Mouse (Mus musculus): ENCODE results near the gene Epo. TPM values are rescaled to one million over a fixed set of nuclear protein-coding genes. Genes with fewer than 3 reads are reported as not detected.

Epo gene
- polyA plus RNA-seq, 1 experiment = not detected

DNA sequence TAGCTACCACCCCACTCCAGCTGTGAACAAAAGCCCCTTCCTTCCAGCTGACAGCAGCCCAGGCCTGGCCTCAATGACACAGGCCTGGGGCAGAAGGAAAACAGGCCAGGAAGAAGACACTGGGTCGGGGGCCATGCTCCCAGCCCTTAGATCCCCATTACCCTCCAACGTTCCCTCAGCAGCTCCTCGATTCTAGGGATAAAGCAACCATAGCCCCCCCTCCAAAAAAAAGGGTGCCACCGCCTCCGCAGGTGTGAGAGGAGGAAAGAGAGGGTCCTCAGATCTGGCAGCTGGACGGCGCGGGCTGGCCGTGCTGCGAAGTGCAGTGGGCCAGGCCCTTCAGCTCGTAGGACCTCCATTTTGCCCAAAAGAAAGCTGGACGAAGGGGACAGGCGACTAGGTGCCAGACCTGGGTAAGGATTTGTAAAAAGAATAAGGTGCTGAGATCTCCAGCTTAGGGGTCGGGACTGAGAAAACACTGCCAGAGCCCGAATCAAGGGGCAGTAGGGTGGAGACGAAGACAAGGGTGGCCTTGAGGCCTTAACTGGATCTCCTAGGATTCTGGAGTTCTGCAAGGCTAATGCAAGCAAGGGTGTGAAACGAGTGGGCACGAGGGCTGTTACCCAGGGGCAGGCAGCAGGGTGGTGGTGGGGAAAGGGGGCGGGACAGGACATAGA is 773 bp downstream of the Epo start:
- peak overlapping the region; percentile 96 for H3K27ac ChIP-seq (ENCODE audit: insufficient read depth, low read length)
- 1% methylated on average over 19 of the region's 19 CpGs for WGBS

DNA sequence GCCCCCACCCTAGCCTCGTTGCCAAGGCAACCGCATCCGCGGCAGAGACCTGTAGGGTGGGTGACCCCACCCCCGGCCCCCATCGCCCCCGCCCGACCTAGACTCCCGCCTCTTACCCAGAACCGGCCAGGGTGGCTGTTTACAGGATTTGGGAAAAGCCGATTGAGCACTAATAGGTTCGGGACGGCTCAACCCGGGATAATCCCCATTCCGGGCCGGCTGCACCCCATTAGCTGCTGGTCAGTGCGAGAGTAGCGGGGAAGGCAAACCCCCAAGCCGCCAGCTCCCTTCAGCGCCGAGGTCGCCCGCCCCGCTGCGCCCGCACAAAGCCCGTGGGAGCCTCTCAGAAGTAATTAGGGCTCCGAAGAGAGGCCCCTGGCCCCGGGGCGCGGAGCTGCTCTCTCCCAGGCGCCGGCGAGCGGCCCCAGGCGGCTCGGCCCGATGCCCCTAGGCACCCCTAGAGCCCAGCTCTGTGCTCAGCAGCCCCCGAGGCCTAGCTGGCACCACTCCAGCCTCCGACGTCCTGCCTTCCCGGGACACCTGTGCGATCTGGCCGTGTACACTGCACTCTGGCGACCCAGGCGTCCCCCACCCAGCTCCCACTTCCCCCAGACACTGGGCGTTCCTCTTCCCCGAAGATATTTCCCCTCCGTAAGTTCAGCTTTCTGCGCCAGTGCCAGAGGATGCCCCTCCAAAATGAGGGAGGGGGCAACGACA is 1.5 kb downstream of the Epo start:
- no peak for TF ChIP-seq POLR2A (IDR thresholded peaks at IDR 0.05; ENCODE audit: low read depth, low read length)
- no peak for TF ChIP-seq CTCF (IDR thresholded peaks at IDR 0.05; ENCODE audit: extremely low read depth, insufficient read depth, insufficient read length, insufficient replicate concordance)
- Histone ChIP-seq H3K4me3 (ENCODE audit: extremely low read depth, insufficient read depth, insufficient read length) (peak overlapping the region; percentile 86), H3K36me3 (ENCODE audit: control insufficient read depth, insufficient read depth, low read length) (peaks cover 32% of the 10 kb centered on the region), H3K4me1 (ENCODE audit: control insufficient read depth, insufficient read depth, insufficient read length) (peaks cover 7% of the 10 kb centered on the region; the same call in 1 of the 2 replicates), H3K27me3 (ENCODE audit: control insufficient read depth, insufficient read depth, low read length) (no peaks in the 10 kb centered on the region), H3K27ac (ENCODE audit: insufficient read depth, low read length) (peak overlapping the region; percentile 96)
- peak in 1 of 2 experiments; percentile 47 for DNase-seq (ENCODE audit: low read depth in 1 of 2, low spot score in 2 of 2)
- 1% methylated on average over 51 of the region's 51 CpGs for WGBS

More for the DNA sequence above, 773 bp downstream of the Epo start:
- H3K4me1 ChIP-seq (ENCODE audit: control insufficient read depth, insufficient read depth, insufficient read length) = peaks cover 7% of the 10 kb centered on the region; the same call in 1 of the 2 replicates
- no peak for TF ChIP-seq CTCF (IDR thresholded peaks at IDR 0.05; ENCODE audit: extremely low read depth, insufficient read depth, insufficient read length, insufficient replicate concordance)
- TF ChIP-seq POLR2A (IDR thresholded peaks at IDR 0.05; ENCODE audit: low read depth, low read length) = no peak
- H3K4me3 ChIP-seq (ENCODE audit: extremely low read depth, insufficient read depth, insufficient read length) = peak overlapping the region; percentile 86
- H3K27me3 ChIP-seq (ENCODE audit: control insufficient read depth, insufficient read depth, low read length) = no peaks in the 10 kb centered on the region
- DNase-seq (ENCODE audit: low read depth in 1 of 2, low spot score in 2 of 2) = no peak
- H3K36me3 ChIP-seq (ENCODE audit: control insufficient read depth, insufficient read depth, low read length) = peaks cover 28% of the 10 kb centered on the region

DNA sequence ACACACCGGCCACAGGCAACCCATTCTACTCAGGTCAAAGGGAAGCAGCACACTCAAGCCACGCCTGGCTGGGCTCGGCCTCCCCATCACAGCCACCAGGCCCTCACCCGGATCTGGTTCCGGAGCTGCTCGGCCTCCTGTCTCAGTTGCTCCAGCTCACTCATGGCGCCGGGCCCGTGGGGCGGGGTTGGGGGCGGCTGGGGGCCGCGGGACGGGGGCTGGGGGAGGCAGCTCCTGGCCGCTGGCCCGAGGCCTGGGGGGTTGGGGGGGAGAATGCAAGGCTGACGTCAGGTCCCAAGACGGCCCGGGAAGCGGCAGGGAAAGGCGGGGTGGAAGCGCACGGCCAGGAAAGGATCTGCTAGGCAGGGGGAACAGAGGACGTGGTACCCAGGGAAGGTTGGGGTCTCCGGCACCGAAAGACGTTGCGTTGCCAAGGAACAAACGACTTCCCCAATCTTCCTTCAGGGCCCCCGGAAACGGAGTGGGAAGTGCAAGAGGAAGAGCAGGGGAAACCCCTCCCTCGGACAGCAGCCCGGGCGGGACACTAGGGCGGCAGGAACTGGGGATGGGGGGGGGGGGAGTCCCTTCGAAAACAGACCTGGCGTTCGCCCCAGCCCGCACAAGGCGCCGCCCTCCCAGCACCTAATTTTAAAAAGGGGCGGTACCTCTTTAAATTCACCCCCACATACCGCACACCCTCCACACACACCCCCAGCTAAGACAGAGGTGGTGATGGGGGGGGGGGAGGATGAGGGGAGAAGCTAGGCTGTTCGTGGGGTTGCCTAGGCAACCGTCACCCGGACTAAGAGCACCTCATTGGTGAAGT is 2.2 kb downstream of the Epo start:
- H3K27ac ChIP-seq (ENCODE audit: insufficient read depth, low read length) = peak overlapping the region; percentile 96
- TF ChIP-seq POLR2A (IDR thresholded peaks at IDR 0.05; ENCODE audit: low read depth, low read length) (no peak; the same call in 1 of the 2 replicates), CTCF (IDR thresholded peaks at IDR 0.05; ENCODE audit: extremely low read depth, insufficient read depth, insufficient read length, insufficient replicate concordance) (no peak)

DNA sequence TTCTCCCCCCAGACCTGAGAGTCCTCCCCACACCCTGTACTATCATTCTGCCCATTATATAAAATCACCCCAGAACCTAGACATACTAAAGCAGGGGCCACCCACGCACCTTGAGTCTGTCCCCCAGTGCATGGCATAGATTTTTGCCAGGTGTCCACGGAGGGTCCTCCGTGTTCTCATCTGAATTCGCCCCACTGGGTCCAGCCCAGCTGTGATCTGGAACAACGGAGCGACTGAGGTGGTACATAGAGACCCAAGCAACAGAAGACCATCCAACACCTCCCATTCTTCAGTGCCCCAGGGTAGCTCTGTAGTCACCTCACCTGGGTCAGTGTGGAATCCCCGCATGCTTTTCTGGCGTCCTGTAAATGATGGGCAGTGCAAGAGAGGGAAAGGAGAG is 3.0 kb downstream of the Epo start:
- Histone ChIP-seq H3K27me3 (ENCODE audit: control insufficient read depth, insufficient read depth, low read length) (no peaks in the 10 kb centered on the region), H3K36me3 (ENCODE audit: control insufficient read depth, insufficient read depth, low read length) (peaks cover 44% of the 10 kb centered on the region), H3K27ac (ENCODE audit: insufficient read depth, low read length) (peak overlapping the region; percentile 27; the same call in 1 of the 2 replicates), H3K4me1 (ENCODE audit: control insufficient read depth, insufficient read depth, insufficient read length) (peaks cover 7% of the 10 kb centered on the region; the same call in 1 of the 2 replicates), H3K4me3 (ENCODE audit: extremely low read depth, insufficient read depth, insufficient read length) (peak overlapping the region; percentile 86; the same call in 1 of the 2 replicates)
- TF ChIP-seq POLR2A (IDR thresholded peaks at IDR 0.05; ENCODE audit: low read depth, low read length) (no peak), CTCF (IDR thresholded peaks at IDR 0.05; ENCODE audit: extremely low read depth, insufficient read depth, insufficient read length, insufficient replicate concordance) (no peak)
- WGBS = 87% methylated on average over 8 of the region's 8 CpGs
- DNase-seq (ENCODE audit: low read depth in 1 of 2, low spot score in 2 of 2) = no peak

More for the DNA sequence above, 2.2 kb downstream of the Epo start:
- H3K27me3 ChIP-seq (ENCODE audit: control insufficient read depth, insufficient read depth, low read length) = no peaks in the 10 kb centered on the region
- peaks cover 7% of the 10 kb centered on the region; the same call in 1 of the 2 replicates for H3K4me1 ChIP-seq (ENCODE audit: control insufficient read depth, insufficient read depth, insufficient read length)
- H3K36me3 ChIP-seq (ENCODE audit: control insufficient read depth, insufficient read depth, low read length) = peaks cover 38% of the 10 kb centered on the region
- H3K4me3 ChIP-seq (ENCODE audit: extremely low read depth, insufficient read depth, insufficient read length) = peak overlapping the region; percentile 86
- peak; percentile 69 to 71 for DNase-seq (ENCODE audit: low read depth in 1 of 2, low spot score in 2 of 2)
- 5% methylated on average over 45 of the region's 46 CpGs for WGBS

DNA sequence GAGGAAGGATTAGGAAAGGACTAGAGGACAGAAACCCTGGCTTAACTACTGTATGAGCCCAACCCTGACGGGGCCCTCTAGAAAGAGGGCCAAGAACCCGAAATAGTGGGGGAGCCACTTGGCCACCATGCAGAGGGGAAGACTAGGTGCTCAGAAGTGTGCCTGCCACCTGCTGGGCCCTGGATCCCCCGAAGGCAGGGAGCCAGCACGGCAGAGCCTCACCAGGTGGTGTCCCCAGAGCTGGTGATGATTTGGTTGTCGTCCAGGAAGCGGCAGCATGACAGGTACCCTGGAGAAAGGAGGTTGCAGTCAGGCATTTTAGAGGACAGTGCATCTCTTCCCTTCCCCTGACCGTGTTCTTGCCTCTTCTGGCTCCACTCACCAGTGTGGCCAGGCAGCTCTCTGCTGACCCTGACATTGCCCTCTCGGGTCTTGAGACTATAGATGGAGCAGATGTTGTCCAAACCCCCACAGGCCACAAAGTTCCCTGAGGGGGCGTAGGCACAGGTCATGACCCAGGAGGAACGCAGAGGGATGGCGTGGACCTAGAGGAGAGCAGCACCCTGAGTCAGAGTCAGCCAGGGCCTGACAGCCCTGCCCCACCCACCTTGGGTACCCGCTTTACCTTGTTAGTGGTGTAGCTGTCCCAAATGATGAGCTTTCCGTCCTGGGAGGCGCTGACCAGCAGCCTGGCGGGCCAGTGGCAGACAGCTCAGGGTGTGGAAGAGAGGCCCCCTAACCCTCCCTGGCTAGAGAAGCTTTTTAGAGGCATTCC is 3.6 kb downstream of the Epo start:
- Histone ChIP-seq H3K27ac (ENCODE audit: insufficient read depth, low read length) (no peak overlapping the region), H3K36me3 (ENCODE audit: control insufficient read depth, insufficient read depth, low read length) (peaks cover 51% of the 10 kb centered on the region), H3K27me3 (ENCODE audit: control insufficient read depth, insufficient read depth, low read length) (no peaks in the 10 kb centered on the region), H3K4me3 (ENCODE audit: extremely low read depth, insufficient read depth, insufficient read length) (no peak overlapping the region), H3K4me1 (ENCODE audit: control insufficient read depth, insufficient read depth, insufficient read length) (peaks cover 4% of the 10 kb centered on the region; the same call in 1 of the 2 replicates)
- no peak for DNase-seq (ENCODE audit: low read depth in 1 of 2, low spot score in 2 of 2)
- WGBS = 87% methylated on average over 15 of the region's 15 CpGs
- TF ChIP-seq POLR2A (IDR thresholded peaks at IDR 0.05; ENCODE audit: low read depth, low read length) (no peak), CTCF (IDR thresholded peaks at IDR 0.05; ENCODE audit: extremely low read depth, insufficient read depth, insufficient read length, insufficient replicate concordance) (no peak)

Data from spleen, adult 2 months (tissue).